Mouse (Mus musculus): Measurements from ENCODE around the gene Sumf1.
A peak's percentile ranks its signal among the peaks of the same experiment; 100 is the strongest.

Sumf1 gene

GRCm38 (mm10) chr6:108148435-108148834, 36.9 kb downstream of the Sumf1 start:
- DNase-seq (ENCODE audit: low spot score in 2 of 2), result no peak

GRCm38 (mm10) chr6:108146637-108147036, 38.7 kb downstream of the Sumf1 start:
- no peak for DNase-seq (ENCODE audit: low spot score in 2 of 2)

GRCm38 (mm10) chr6:108145941-108146588, 39.3 kb downstream of the Sumf1 start:
- no peak for DNase-seq (ENCODE audit: low spot score in 2 of 2)

GRCm38 (mm10) chr6:108145241-108145640, 40.1 kb downstream of the Sumf1 start:
- DNase-seq (ENCODE audit: low spot score in 2 of 2), result no peak

GRCm38 (mm10) chr6:108142796-108143195, 42.6 kb downstream of the Sumf1 start:
- DNase-seq (ENCODE audit: low spot score in 2 of 2), result no peak

GRCm38 (mm10) chr6:108140722-108141490, 44.5 kb downstream of the Sumf1 start:
- no peak for DNase-seq (ENCODE audit: low spot score in 2 of 2)

GRCm38 (mm10) chr6:108137031-108137430, 48.4 kb downstream of the Sumf1 start:
- no peak for DNase-seq (ENCODE audit: low spot score in 2 of 2)

- DNase-seq (ENCODE audit: low spot score in 2 of 2), result no peak
These were observed 49.1 kb downstream of the Sumf1 start for GRCm38 (mm10) chr6:108136286-108136685.

- DNase-seq (ENCODE audit: low spot score in 2 of 2), result no peak
These were observed 53.0 kb downstream of the Sumf1 start for GRCm38 (mm10) chr6:108132268-108132935.

GRCm38 (mm10) chr6:108130718-108131117, 54.7 kb downstream of the Sumf1 start:
- DNase-seq (ENCODE audit: low spot score in 2 of 2), result no peak

- DNase-seq (ENCODE audit: low spot score in 2 of 2), result no peak
These were observed 58.8 kb downstream of the Sumf1 start for GRCm38 (mm10) chr6:108126631-108127030.

GRCm38 (mm10) chr6:108125474-108125873, 59.9 kb downstream of the Sumf1 start:
- DNase-seq (ENCODE audit: low spot score in 2 of 2), result no peak

- no peak for DNase-seq (ENCODE audit: low spot score in 2 of 2)
These were observed 67.5 kb downstream of the Sumf1 start for GRCm38 (mm10) chr6:108117881-108118280.

GRCm38 (mm10) chr6:108114971-108115370, 70.4 kb downstream of the Sumf1 start:
- DNase-seq (ENCODE audit: low spot score in 2 of 2), result no peak

GRCm38 (mm10) chr6:108111693-108112092, 73.7 kb downstream of the Sumf1 start:
- DNase-seq (ENCODE audit: low spot score in 2 of 2), result no peak

GRCm38 (mm10) chr6:108110336-108110735, 75.0 kb downstream of the Sumf1 start:
- no peak for DNase-seq (ENCODE audit: low spot score in 2 of 2)

GRCm38 (mm10) chr6:108107376-108107775, 78.0 kb downstream of the Sumf1 start:
- no peak for DNase-seq (ENCODE audit: low spot score in 2 of 2)

GRCm38 (mm10) chr6:108101936-108102830, 83.2 kb downstream of the Sumf1 start:
- no peak for DNase-seq (ENCODE audit: low spot score in 2 of 2)

GRCm38 (mm10) chr6:108098846-108099217, 86.5 kb downstream of the Sumf1 start:
- no peak for DNase-seq (ENCODE audit: low spot score in 2 of 2)

- peak; percentile 62 to 72 for DNase-seq (ENCODE audit: low spot score in 2 of 2)
These were observed 87.1 kb downstream of the Sumf1 start for GRCm38 (mm10) chr6:108098171-108098845.

- no peak for DNase-seq (ENCODE audit: low spot score in 2 of 2)
These were observed 89.9 kb downstream of the Sumf1 start for GRCm38 (mm10) chr6:108095445-108095844.

Measured in spleen, postnatal 36 days (tissue).